14 mouse cellular contexts compared by ENCODE assay signal in genomic region chr9:78293683-78294082, GRCm38 (mm10). TPM values are rescaled to one million over a fixed set of nuclear protein-coding genes. Genes with fewer than 3 reads are reported as not detected.
"Had no signal": no experiment of that assay in that cellular context is flagged by ENCODE, and none has a peak within 500 bp of the region (broad histone marks: within the 10 kb centered on the region; RNA-seq: fewer than 3 reads in every experiment).

No protein-coding gene starts in this region.

RNA-seq across cellular contexts. Expression of gene Gm10639, which starts 4.0 kb away (rescaled TPM):
- polyA plus RNA-seq: lung, embryonic 14.5 days; lung, embryonic 16.5 days; midbrain, embryonic 10.5 days; midbrain, embryonic 12.5 days; midbrain, embryonic 14.5 days; midbrain, embryonic 16.5 days; neural tube, embryonic 11.5 days; neural tube, embryonic 13.5 days; neural tube, embryonic 15.5 days; small intestine, adult 2 months; stomach, embryonic 14.5 days; thymus, postnatal 0 days had no signal

RNA-seq across cellular contexts. Expression of gene Omt2a, which starts 20.9 kb away (rescaled TPM):
- polyA plus RNA-seq: lung, embryonic 14.5 days; lung, embryonic 16.5 days; midbrain, embryonic 10.5 days; midbrain, embryonic 12.5 days; midbrain, embryonic 14.5 days; midbrain, embryonic 16.5 days; myocyte; neural tube, embryonic 11.5 days; neural tube, embryonic 13.5 days; neural tube, embryonic 15.5 days; small intestine, adult 2 months; stomach, embryonic 14.5 days; stomach, embryonic 16.5 days; thymus, postnatal 0 days had no signal

RNA-seq across cellular contexts. Expression of gene Omt2b, which starts 33.7 kb away (rescaled TPM):
- polyA plus RNA-seq: lung, embryonic 14.5 days; lung, embryonic 16.5 days; midbrain, embryonic 10.5 days; midbrain, embryonic 12.5 days; midbrain, embryonic 14.5 days; midbrain, embryonic 16.5 days; myocyte; neural tube, embryonic 11.5 days; neural tube, embryonic 13.5 days; neural tube, embryonic 15.5 days; small intestine, adult 2 months; stomach, embryonic 14.5 days; stomach, embryonic 16.5 days had no signal

RNA-seq across cellular contexts. Expression of gene Gm3776, which starts 36.8 kb away (rescaled TPM):
- polyA plus RNA-seq: lung, embryonic 14.5 days; lung, embryonic 16.5 days; midbrain, embryonic 10.5 days; midbrain, embryonic 12.5 days; midbrain, embryonic 14.5 days; midbrain, embryonic 16.5 days; neural tube, embryonic 11.5 days; neural tube, embryonic 13.5 days; neural tube, embryonic 15.5 days; thymus, postnatal 0 days had no signal
